Mouse (Mus musculus): ENCODE measurements around the gene Pigt.

DNA sequence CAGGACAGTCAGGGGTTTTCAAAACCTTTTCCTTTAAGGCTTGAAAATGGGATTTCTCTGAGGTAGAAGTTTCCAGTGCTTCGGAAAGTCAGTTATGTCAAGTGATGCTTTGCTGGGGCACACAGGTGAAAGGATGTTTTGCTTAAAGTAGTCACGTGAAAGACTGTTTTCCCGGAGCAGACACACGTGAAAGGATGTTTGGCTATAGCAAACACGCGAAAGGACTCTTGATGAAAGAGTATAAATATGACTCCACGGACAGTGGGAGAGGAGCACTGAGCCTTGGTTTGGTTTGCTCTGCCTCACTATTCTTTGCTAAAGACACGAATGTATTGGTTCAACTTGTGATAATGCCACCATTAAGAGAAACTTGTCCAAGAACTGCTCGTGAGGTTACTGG, 54.2 kb downstream of the Pigt start:
- TF ChIP-seq CTCF (IDR thresholded peaks at IDR 0.05; ENCODE audit: extremely low read depth, insufficient read depth, low read length) (no peak), POLR2A (IDR thresholded peaks at IDR 0.05; ENCODE audit: extremely low read depth, insufficient read depth, low read length) (no peak)

Data from cortical plate, adult 2 months (tissue).